Mouse (Mus musculus) CH12.LX (cell line): ENCODE data around the gene Olfr105-ps. TPM values are rescaled to one million over a fixed set of nuclear protein-coding genes. Genes with fewer than 3 reads are reported as not detected.

Source experiments
- DNase-seq: peaks from one replicate; pipeline ENCODE4 v3.0.0-alpha.2; 2013; ENCODE audit errors: extremely low read depth
- H3K27ac ChIP-seq: 2 replicates; pipeline ENCODE4 v1.5.1; 2012; ENCODE audit warnings: low read depth, mild to moderate bottlenecking, control low read depth, moderate library complexity; ENCODE audit not compliant: insufficient read depth
- H3K27me3 ChIP-seq: replicated peaks from 2 replicates; pipeline ENCODE3; 2012; ENCODE audit warnings: inconsistent platforms
- H3K36me3 ChIP-seq, 2 experiments: replicated peaks in 1 of 2; 2 replicates each; pipeline versions ENCODE3 to v1.6.1; 2012; ENCODE audit warnings: inconsistent platforms in 1 of 2, low read length in 1 of 2, mild to moderate bottlenecking in 1 of 2, mixed read lengths in 1 of 2, moderate library complexity in 1 of 2; ENCODE audit not compliant: control insufficient read depth in 1 of 2, insufficient read depth in 1 of 2
- H3K4me1 ChIP-seq, 2 experiments: 2 replicates each; pipeline ENCODE4 v1.6.1; 2012; ENCODE audit warnings: inconsistent platforms in 1 of 2, moderate library complexity in 1 of 2; ENCODE audit not compliant: insufficient read depth in 2 of 2, control insufficient read depth in 1 of 2
- H3K4me2 ChIP-seq: 2 replicates; pipeline ENCODE4 v1.6.1; 2012; ENCODE audit warnings: low read depth, mild to moderate bottlenecking, control low read depth; ENCODE audit not compliant: poor library complexity, insufficient read depth, severe bottlenecking
- H3K4me3 ChIP-seq, 3 experiments: fragments of 150-350 bp in 1 of 3; sonication (generic) in 1 of 3; replicated peaks in 1 of 3; 2 replicates each; pipeline versions ENCODE3 to v1.5.1; 2011 to 2012; ENCODE audit warnings: low read depth in 2 of 3, low read length in 2 of 3, mild to moderate bottlenecking in 2 of 3, moderate library complexity in 2 of 3, control low read depth in 1 of 3, improper control_type of control experiment in 1 of 3, inconsistent platforms in 1 of 3, mixed read lengths in 1 of 3; ENCODE audit not compliant: poor library complexity in 1 of 3
- H3K79me2 ChIP-seq: replicated peaks from 2 replicates; pipeline ENCODE4 v1.6.1; 2012; ENCODE audit warnings: mild to moderate bottlenecking, moderate library complexity; ENCODE audit not compliant: control insufficient read depth, poor library complexity, insufficient read depth, severe bottlenecking; ENCODE audit errors: extremely low read depth
- H3K9ac ChIP-seq: 2 replicates; pipeline ENCODE4 v1.6.1; 2012; ENCODE audit warnings: low read depth, mild to moderate bottlenecking, control low read depth, moderate library complexity; ENCODE audit not compliant: insufficient read depth
- H3K9me3 ChIP-seq: replicated peaks from 2 replicates; pipeline ENCODE3; 2012; ENCODE audit warnings: low read length, inconsistent platforms, mixed read lengths
- CTCF ChIP-seq, 2 experiments: IDR thresholded peaks in 1 of 2; conservative IDR thresholded peaks in 1 of 2; 2 replicates each; pipeline ENCODE4 v1.5.1; 2011 to 2012; ENCODE audit warnings: low read depth in 2 of 2, low read length in 2 of 2, improper control_type of control experiment in 1 of 2, inconsistent platforms in 1 of 2, mild to moderate bottlenecking in 1 of 2, moderate library complexity in 1 of 2
- E2F4 ChIP-seq: IDR thresholded peaks from 2 replicates; pipeline ENCODE4 v1.6.1; 2011; ENCODE audit warnings: low read depth, low read length, improper control_type of control experiment; ENCODE audit not compliant: insufficient replicate concordance
- EP300 ChIP-seq: IDR thresholded peaks from 2 replicates; pipeline ENCODE4 v1.6.1; 2011; ENCODE audit warnings: low read length, improper control_type of control experiment
- ETS1 ChIP-seq: conservative IDR thresholded peaks from 2 replicates; pipeline ENCODE4 v1.6.1; 2012; ENCODE audit warnings: low read depth, mild to moderate bottlenecking, inconsistent platforms, low read length, improper control_type of control experiment, moderate library complexity
- HCFC1 ChIP-seq: IDR thresholded peaks from 2 replicates; pipeline ENCODE4 v1.6.1; 2012; ENCODE audit warnings: low read depth, mild to moderate bottlenecking, inconsistent platforms, low read length, improper control_type of control experiment
- JUN ChIP-seq: IDR thresholded peaks from 2 replicates; pipeline ENCODE4 v1.6.1; 2011; ENCODE audit warnings: low read depth, mild to moderate bottlenecking, low read length, improper control_type of control experiment, moderate library complexity; ENCODE audit not compliant: insufficient read depth
- KAT2A ChIP-seq: IDR thresholded peaks from 2 replicates; pipeline ENCODE4 v1.6.1; 2012; ENCODE audit warnings: low read length, improper control_type of control experiment, inconsistent platforms; ENCODE audit not compliant: insufficient replicate concordance
- MAFK ChIP-seq: IDR thresholded peaks from 2 replicates; pipeline ENCODE4 v1.6.1; 2011; ENCODE audit warnings: low read length, improper control_type of control experiment; ENCODE audit not compliant: insufficient replicate concordance
- MAX ChIP-seq: IDR thresholded peaks from 2 replicates; pipeline ENCODE4 v1.6.1; 2011; ENCODE audit warnings: low read length, improper control_type of control experiment
- MAZ ChIP-seq: IDR thresholded peaks from 2 replicates; pipeline ENCODE4 v1.6.1; 2012; ENCODE audit warnings: low read depth, mild to moderate bottlenecking, inconsistent platforms, low read length, improper control_type of control experiment, moderate library complexity
- MYC ChIP-seq: IDR thresholded peaks from 2 replicates; pipeline ENCODE4 v1.6.1; 2011; ENCODE audit warnings: low read depth, mild to moderate bottlenecking, improper control_type of control experiment, low read length
- PAX5 ChIP-seq: IDR thresholded peaks from 2 replicates; pipeline ENCODE4 v1.6.1; 2012; ENCODE audit warnings: low read length, inconsistent platforms, mixed read lengths
- POLR2A ChIP-seq: IDR thresholded peaks from 2 replicates; pipeline ENCODE4 v1.6.1; 2011; ENCODE audit warnings: low read depth, mild to moderate bottlenecking, improper control_type of control experiment, low read length
- POLR2AphosphoS2 ChIP-seq: IDR thresholded peaks from 2 replicates; pipeline ENCODE4 v1.6.1; 2011; ENCODE audit warnings: low read depth, low read length, improper control_type of control experiment
- RAD21 ChIP-seq: IDR thresholded peaks from 2 replicates; pipeline ENCODE4 v1.6.1; 2011; ENCODE audit warnings: low read depth, mild to moderate bottlenecking, low read length, improper control_type of control experiment, moderate library complexity
- TBP ChIP-seq: conservative IDR thresholded peaks from 2 replicates; pipeline ENCODE4 v1.6.1; 2011; ENCODE audit warnings: low read depth, low read length, improper control_type of control experiment
- TCF12 ChIP-seq: IDR thresholded peaks from 2 replicates; pipeline ENCODE4 v1.6.1; 2014; ENCODE audit warnings: low read depth, mild to moderate bottlenecking, inconsistent platforms, low read length, improper control_type of control experiment
- UBTF ChIP-seq: IDR thresholded peaks from 2 replicates; pipeline ENCODE4 v1.6.1; 2012; ENCODE audit warnings: low read depth, mild to moderate bottlenecking, inconsistent platforms, low read length, improper control_type of control experiment, moderate library complexity
- USF1 ChIP-seq: IDR thresholded peaks from 2 replicates; pipeline ENCODE4 v1.6.1; 2014; ENCODE audit warnings: low read depth, mild to moderate bottlenecking, inconsistent platforms, low read length, improper control_type of control experiment
- ZKSCAN1 ChIP-seq: IDR thresholded peaks from 2 replicates; pipeline ENCODE4 v1.6.1; 2012; ENCODE audit warnings: low read depth, inconsistent platforms, low read length, improper control_type of control experiment, borderline replicate concordance
- dilution Hi-C: fragments of 300-500 bp; cut with MboI; formaldehyde crosslinking; loops from 2 replicates; pipeline ENCODE4 v1.14.3; 2020; ENCODE audit warnings: low sequenced_read_pairs; ENCODE audit not compliant: extremely low pct_unique_long_range_greater_than_20kb, extremely low pct_ligation_motif_present
- in situ Hi-C: fragments of 300-500 bp; cut with MboI; formaldehyde crosslinking; loops from 3 replicates; pipeline ENCODE4 v1.14.3; 2019; ENCODE audit warnings: low sequenced_read_pairs, low pct_ligation_motif_present, low pct_unique_long_range_greater_than_20kb, mixed read lengths
- polyA plus RNA-seq: library from polyadenylated mRNA; unstranded; fragments of >175 nt; gene quantifications from 2 replicates; pipeline ENCODE4 v1.2.1, GENCODE M21; 2012; ENCODE audit warnings: low read depth; ENCODE audit not compliant: insufficient read length
- total RNA-seq, 2 experiments: library from RNA; depleted of rRNA; stranded (reverse); fragments of 300-350 nt in 1 of 2; fragments of >200 nt in 1 of 2; gene quantifications; 2 replicates each; pipeline ENCODE4 v1.2.3; 2012 to 2014

Gene Olfr105-ps
- total RNA-seq (2012; rRNA removed) (not detected in 2 replicates), total RNA-seq (2014; rRNA removed) (not detected in 2 replicates), polyA plus RNA-seq (not detected in 2 replicates)

DNA sequence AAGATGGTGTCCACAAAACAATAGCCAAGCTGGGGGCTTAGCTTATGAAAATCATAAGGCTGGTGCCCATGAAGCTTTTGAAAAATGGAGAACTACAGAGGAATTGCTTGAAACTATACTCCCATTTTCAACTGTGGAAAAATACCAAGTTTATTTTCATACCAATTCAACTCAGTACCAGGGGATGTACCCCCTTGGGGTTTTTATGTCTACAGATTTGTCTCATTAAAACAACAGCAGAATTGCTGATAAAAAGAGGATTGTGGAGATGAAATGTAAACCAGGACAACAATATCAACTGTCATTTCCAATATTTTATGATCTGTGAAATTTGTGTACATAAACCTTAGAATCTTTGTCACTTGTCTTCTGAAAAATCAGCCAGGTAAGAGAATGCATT lies at the start of gene Olfr105-ps:
Gene Olfr105-ps, plus strand, starts transcription at position 301 of the 400 bp plus-strand sequence.
- in situ Hi-C loops = no loop called here
- dilution Hi-C loops = no loop called here
- H3K4me1 ChIP-seq = no peaks in the 10 kb centered on the region
- no peak within 1 kb of the TSS for H3K4me2 ChIP-seq
- no peaks in the 10 kb centered on the region for H3K79me2 ChIP-seq
- no peak for DNase-seq
- no peak within 1 kb of the TSS for H3K27ac ChIP-seq
- no peak within 1 kb of the TSS for H3K4me3 ChIP-seq
- H3K27me3 ChIP-seq = peaks cover 5% of the 10 kb centered on the region
- TF ChIP-seq MAZ (no peak), POLR2A (no peak), EP300 (no peak), MAX (no peak), USF1 (no peak), KAT2A (no peak), MYC (no peak), MAFK (no peak), PAX5 (no peak), HCFC1 (no peak), JUN (no peak), CTCF (conservative IDR thresholded peaks at IDR 0.05 in 1 of 2, IDR thresholded peaks at IDR 0.05 in 1 of 2; ENCODE audit: low read depth in 2 of 2, low read length in 2 of 2) (no peak), RAD21 (no peak), ETS1 (no peak), TCF12 (no peak), UBTF (no peak), TBP (no peak)
- H3K36me3 ChIP-seq = no peaks in the 10 kb centered on the region
- no peak within 1 kb of the TSS for H3K9ac ChIP-seq
- H3K9me3 ChIP-seq = no peaks in the 10 kb centered on the region

- Histone ChIP-seq H3K79me2 (no peaks in the 10 kb centered on the region), H3K27me3 (peaks cover 26% of the 10 kb centered on the region), H3K4me2 (no peak within 1 kb of the TSS), H3K9ac (no peak within 1 kb of the TSS), H3K9me3 (no peaks in the 10 kb centered on the region), H3K4me3 (no peak within 1 kb of the TSS), H3K27ac (no peak within 1 kb of the TSS), H3K4me1 (no peaks in the 10 kb centered on the region), H3K36me3 (no peaks in the 10 kb centered on the region)
- dilution Hi-C loops = no loop called here
- TF ChIP-seq JUN (no peak), ZKSCAN1 (no peak), E2F4 (no peak), EP300 (no peak), RAD21 (no peak), POLR2AphosphoS2 (no peak)
- no peak for DNase-seq
- in situ Hi-C loops = no loop called here
These were observed 39.2 kb upstream of the Olfr105-ps start, which contains the start of gene Olfr103 for GRCm38 (mm10) chr17:37339598-37339997. Gene Olfr103 (minus strand): TSS chr17:37339698.
